Mouse (Mus musculus) effector memory CD4-positive, alpha-beta T cell, adult 5 months (primary cell): ENCODE data around the gene Arhgef38. TPM values are rescaled to one million over a fixed set of nuclear protein-coding genes. Genes with fewer than 3 reads are reported as not detected.

Experiments used
- polyA plus RNA-seq: library from polyadenylated mRNA; unstranded; fragments of 100-300 nt; shearing (Covaris generic); gene quantifications from one replicate; pipeline ENCODE4 v1.2.1, GENCODE M21; 2017

The Arhgef38 gene
- 0.05 TPM for polyA plus RNA-seq

DNA sequence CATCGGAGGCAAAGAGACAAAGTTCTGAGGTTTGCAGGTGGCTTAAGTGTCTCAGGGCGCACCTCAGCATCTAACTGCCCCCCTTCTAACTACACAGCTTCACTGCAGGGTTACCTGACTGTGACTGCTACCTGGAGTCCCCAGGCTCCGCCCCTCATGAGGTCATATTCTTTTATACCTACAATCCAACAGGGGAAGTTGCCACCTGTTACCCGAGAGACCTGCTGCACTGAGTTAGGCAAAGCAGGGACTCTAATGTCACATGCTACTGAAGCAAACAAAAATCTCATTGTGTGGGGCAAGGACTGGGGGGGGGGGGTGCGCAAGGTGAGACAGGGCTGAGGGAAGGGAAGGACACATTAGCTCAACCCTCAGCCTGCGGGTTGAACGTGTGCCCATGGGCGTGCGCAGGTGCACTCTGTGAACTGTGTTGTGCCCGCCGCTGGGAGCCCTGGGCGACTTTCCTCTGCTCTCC lies at the start of gene Arhgef38:
Gene Arhgef38, minus strand, starts transcription at position 129 of the 475 bp plus-strand sequence.

DNA sequence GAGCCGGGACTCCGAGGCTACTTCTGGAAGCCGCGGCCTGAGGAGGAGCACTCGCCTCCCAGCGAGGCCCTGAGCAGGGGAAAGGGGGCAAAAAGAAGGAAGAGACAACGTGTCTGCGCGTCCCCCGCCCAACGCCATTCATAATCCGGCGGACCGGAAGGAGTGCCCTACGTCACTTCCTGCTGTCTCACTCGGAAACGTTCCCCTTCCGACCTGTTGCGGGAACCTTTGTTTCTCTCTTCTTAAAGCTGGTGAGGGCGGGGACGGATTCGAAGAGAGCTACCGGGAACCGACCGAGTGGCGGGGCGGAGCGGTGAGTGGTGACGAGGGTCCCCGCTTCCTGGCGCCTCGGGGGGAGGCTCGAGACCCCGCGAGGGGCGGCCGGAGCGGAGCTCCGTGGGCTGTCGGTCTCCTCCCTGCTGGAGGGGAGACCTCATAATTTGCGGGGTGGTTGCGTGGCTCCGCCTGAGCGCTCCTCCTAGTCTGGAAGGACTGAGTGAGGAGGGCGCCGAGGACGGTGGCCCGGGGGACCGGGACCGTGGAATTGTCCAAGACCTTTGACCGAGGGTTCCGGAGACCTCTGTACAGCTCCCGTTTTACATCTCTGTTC lies 143.0 kb downstream of the Arhgef38 start, which contains the start of the genes Ints12 and Gstcd:
Gene Ints12, plus strand, starts transcription at position 177 of the 610 bp plus-strand sequence.
Gene Gstcd, minus strand, starts transcription at position 370 of the 610 bp plus-strand sequence.

Other genes with a start within 250 kb of the Arhgef38 start
- 16.5 TPM for gene Ints12, start 143.1 kb downstream of the Arhgef38 start, polyA plus RNA-seq
- 9.7 TPM for gene Gstcd, start 142.9 kb downstream of the Arhgef38 start, polyA plus RNA-seq
- 22.6 TPM for gene Ppa2, start 75.2 kb upstream of the Arhgef38 start, polyA plus RNA-seq